Mouse (Mus musculus) bone marrow macrophage, adult 2 months (primary cell): ENCODE data around the gene Vamp2.

Experiments
- CTCF ChIP-seq: IDR thresholded peaks from 2 replicates; pipeline ENCODE4 v1.5.1; 2012; ENCODE audit warnings: low read depth, mild to moderate bottlenecking, low read length, moderate library complexity
- POLR2A ChIP-seq: IDR thresholded peaks from 2 replicates; pipeline ENCODE4 v1.6.1; 2012; ENCODE audit warnings: mild to moderate bottlenecking, low read depth, low read length, borderline replicate concordance

GRCm38 (mm10) chr11:69121741-69122335 is 33.5 kb downstream of the Vamp2 start:
- TF ChIP-seq CTCF (no peak), POLR2A (no peak)
